Mouse (Mus musculus): Measurements from ENCODE around the gene Gm49486.

Gene Gm49486

DNA sequence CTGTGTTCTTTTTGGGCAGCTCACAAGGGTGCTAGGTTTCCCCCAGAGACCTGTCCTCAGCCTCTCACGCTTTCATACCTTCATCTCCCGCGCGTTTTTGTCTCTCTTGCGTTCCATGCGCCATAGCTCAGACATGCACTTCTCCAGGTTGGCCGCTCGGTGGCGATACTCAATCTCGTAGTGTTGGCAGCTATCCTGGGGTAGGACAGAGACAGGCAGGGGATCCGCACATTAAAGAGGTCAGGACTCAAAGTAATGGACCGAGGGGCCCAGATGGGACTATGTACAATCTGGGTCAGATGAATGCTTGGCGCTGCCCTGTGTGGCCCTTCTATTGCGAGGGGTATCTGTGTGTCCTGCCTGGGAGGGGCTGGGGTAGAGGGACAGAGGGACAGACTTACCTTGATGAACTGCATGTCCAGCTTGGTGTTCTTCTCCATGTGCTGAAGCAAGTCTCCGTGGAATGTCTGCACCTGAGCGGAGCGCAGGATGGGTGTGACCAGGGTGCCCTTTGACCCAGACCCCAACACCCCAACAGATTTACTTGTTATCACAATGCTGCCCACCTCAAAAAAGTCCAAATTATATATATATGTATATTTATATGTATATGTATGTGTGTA is 42.0 kb downstream of the Gm49486 start:
- peak; percentile 70 for DNase-seq

DNA sequence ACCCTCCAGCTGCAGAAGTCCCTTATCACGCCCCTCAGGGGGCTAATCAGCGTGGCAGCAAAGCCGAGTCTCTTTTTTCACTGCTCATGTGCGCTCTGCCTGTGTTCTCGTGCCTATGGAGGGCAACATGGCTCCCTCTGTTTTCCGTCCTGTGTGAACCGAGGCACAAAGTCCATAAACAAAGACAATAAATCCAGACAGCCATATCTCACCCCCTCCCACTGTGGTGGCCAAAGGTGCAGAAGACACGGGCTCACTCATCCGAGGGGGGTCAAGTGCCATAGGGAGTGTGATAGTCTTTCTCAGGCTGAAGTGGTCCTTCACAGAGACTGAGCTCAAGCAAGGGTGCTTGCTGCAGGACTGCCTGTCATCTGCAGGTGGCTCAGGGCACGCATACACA is 43.8 kb downstream of the Gm49486 start:
- DNase-seq, result no peak

- DNase-seq, result no peak
Measured at GRCm38 (mm10) chr15:79277728-79278127, 48.5 kb downstream of the Gm49486 start.

DNA sequence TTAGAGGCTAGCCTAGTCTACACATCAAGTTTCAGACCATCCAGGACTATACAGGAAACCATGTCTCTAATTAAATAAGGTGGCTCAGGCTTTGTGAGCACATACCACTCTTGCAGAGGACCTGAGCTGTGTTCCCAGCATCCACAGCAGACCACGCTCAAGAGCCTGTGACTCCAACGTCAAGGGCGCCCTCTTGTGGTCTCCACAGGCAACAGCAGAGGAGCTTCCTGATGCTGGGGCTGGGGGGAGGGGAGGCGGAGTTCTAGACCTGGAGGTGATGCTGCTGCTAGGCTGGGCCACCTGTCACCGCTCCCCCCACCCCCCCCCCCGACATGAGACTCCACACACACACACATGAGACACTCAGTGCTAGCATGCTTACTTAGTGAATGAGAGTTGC is 51.0 kb downstream of the Gm49486 start:
- no peak for DNase-seq

DNA sequence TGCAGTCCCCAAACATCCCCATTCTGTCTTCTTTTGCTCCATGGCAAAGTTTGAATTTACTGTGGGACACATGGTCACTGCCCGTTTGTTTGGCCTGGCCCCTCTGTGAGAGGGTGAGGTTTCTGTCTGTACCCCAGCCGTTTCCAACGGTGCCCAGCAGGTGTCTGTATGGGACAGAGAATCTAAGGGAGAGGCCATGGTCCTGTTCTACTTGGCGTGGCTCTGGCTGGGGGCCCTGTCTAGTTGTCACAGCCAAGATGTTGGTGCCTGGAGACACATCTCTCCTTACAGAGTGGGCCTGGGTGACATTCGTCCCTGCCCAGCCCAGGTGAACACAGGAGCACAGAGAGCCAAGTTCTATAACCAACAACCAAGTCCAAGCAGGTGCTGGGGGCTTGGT is 51.7 kb downstream of the Gm49486 start:
- DNase-seq, result no peak

- no peak for DNase-seq
Measured at GRCm38 (mm10) chr15:79281389-79281788, 52.2 kb downstream of the Gm49486 start.

GRCm38 (mm10) chr15:79282434-79282833 is 53.2 kb downstream of the Gm49486 start:
- DNase-seq, result no peak

DNA sequence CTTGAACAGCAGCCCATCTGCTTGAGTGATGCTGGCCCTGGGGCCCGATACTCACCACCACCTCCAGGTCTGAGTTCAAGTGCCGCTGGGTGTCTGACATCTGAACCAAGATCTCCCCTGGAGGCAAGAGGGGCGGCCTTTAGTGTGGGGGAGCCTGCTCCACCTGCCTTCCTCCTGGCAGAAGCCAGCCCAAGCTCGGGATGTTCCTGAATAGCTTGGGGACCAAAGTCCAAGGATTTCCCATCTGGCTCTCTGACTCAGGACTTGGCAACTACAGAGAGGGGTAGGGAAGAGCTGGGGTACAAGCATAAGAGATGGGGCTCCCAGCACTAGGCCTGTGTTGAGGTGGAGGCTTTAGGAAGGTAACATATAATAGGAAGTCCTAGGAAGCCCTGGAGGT is 54.2 kb downstream of the Gm49486 start:
- no peak for DNase-seq

DNA sequence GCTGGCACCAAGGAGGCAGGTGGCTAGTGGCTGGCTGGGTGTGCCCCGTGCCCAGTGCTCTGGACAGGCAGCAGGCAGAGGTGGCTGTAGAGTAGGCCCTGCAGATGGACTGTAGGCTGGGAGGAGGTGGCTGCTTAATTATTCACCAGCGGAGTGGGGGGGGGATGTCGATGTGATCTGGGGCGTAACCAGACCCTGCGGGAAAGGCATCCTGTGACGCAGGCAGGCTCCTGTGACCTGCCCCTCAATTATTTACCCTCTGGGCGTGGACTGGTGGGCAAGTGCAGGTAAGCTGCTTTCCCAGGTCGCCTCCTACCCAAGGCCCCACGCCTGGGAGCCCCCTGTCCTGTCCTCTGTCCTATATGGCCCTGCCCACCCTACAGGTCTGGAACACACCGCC is 56.2 kb downstream of the Gm49486 start, which contains the start of gene Baiap2l2:
Baiap2l2 (minus strand) TSS at position 139 of the 400 bp plus-strand sequence.
- DNase-seq, result no peak

- DNase-seq, result no peak
Measured at GRCm38 (mm10) chr15:79286141-79286540, 57.0 kb downstream of the Gm49486 start.

GRCm38 (mm10) chr15:79287091-79287490 is 57.9 kb downstream of the Gm49486 start:
- no peak for DNase-seq

DNA sequence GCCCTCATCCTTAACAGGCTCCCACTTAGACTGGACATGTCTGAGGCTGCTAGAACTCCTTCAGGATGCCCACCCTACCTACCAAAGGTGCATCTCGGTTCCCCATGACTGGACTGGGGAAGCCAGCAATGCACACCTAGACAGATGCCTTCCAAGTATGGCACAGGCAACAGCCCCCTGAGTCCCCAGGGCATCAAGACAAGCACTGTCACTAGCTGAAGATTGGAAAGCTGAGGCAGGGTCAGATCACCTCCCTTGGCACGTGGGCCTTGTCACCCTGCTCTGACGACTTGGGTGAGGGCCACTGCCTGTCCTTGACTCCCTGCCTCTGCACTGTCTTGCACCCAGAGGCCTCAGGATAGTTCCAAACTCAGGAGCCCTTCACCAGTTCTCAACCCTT is 59.2 kb downstream of the Gm49486 start:
- DNase-seq, result no peak

DNA sequence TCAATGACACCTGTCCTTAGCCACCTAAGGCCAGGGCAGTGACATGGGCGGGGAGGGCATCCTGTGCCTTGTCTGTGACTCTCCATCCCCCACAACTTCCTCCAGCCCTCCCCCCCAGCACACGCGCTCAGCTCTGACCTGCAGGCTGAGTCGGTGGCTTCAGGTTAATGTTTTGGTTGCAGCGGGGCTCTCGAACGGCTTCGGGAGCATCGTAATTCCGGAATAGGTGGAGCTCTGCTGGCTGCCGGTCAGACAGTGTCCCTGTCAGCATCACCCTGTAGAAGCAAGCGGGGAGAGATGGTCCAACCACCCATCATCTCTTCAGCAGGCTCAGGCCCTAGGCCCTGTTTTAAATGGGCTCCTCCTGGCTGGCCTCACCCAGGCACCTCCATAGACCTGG is 60.2 kb downstream of the Gm49486 start:
- no peak for DNase-seq

- DNase-seq, result no peak
Measured at GRCm38 (mm10) chr15:79290340-79290739, 61.1 kb downstream of the Gm49486 start.

GRCm38 (mm10) chr15:79292779-79293178 is 63.6 kb downstream of the Gm49486 start:
- no peak for DNase-seq

GRCm38 (mm10) chr15:79298553-79298952 is 69.4 kb downstream of the Gm49486 start:
- DNase-seq, result no peak

DNA sequence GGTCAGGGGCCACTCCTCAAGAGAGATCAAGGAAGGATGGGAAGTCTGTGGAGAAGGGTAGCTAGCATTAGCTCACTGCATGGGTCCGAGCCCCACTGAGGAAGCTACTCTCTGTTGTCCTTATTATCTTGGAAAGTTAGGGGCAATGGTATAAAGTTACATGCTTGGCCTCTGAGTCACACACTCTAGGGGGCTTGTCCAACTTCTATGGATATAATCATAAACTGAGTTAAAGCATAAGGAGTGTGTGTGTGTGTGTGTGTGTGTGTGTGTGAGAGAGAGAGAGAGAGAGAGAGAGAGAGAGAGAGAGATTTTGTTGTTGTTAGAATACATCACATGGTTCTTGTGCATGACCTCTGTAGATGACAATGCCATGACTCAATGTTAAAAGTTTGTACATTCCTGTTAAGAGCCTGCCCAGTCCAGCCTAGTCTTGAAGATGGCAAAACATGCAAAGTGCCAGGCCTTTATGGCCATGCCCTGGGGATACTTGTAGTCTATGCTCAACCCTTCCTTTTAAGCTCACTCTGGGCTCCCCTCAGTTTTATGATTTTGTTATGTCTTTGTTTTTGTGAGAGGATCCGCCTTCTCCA is 70.5 kb downstream of the Gm49486 start:
- DNase-seq, result no peak

DNA sequence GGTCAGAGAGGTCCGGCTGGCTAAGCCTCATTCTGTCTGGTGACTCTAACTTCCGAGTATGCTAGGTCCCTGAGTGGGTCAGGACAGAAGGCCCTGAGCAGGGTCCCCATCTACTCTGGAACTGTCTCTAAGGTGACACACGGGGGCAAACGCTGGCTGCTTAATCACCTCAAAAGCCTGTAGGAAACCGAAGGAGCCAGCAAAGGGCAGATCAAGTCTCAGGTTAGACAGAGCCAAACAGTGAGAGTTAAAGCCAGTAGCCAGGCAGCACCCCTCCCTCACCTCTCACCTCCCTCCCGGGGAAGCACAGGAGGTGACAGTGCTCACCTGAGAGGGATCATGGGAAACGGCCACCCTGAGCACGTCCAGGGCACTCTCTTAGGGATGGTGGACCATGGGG is 74.5 kb downstream of the Gm49486 start:
- DNase-seq, result no peak

DNA sequence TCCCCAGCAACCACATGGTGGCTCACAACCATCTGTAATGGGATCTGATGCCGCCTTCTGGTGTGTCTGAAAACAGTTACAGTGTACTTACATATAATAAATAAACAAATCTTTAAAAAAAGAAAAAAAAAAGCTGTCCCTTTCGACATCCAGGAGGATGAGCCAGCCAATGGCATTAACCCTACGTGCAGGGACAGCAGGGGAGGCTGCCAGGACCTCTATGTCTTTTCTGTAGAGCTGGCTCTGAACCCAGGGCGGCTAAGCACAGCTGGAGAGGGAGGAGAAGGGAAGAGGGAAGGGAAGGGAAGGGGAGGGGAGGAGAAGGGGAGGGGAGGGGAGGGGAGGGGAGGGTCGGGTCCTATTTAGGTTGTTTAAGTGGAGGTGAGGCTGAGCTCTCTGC is 75.6 kb downstream of the Gm49486 start:
- no peak for DNase-seq

DNA sequence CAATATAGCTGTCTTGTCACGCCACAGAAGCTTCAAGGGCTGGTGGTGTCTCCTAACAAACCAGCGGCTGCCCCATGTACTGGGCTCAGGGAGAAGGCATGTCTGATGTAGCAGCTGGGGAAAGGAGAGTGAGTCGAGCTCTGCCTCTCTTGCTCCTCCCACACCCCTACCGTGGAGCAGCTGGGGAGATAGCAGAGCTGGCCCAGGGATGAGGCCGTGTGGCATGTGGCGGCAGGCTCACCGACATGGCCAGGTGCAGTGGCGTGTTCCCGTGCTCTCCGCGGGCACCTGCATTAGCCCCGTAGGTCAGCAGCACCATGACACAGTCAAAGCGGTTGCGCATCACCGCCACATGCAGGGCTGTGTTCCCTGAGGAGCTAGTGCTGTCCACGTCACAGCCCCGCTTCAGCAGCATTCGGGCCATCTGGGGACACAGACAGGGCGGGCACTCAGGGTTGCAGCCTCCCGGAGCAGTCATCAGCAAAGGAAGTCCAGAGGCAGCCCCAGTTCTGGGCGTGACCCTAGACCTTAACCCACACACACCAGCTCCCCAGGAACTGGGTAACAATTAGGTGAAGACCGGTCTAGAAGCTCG is 76.9 kb downstream of the Gm49486 start:
- DNase-seq, result no peak

All from right cerebral cortex, postnatal 4 days (tissue).